Mouse (Mus musculus): ENCODE results near the gene Sass6.
"Not testable (repeated sequence)": the region's sequence is repeated elsewhere in the genome, so short reads cannot be mapped to it uniquely, and the experiment has no call there.

Gene Sass6

GRCm38 (mm10) chr3:116632971-116633370 lies 38.2 kb downstream of the Sass6 start:
- no peak for DNase-seq

- DNase-seq: no peak
Measured at GRCm38 (mm10) chr3:116634091-116634490, 39.3 kb downstream of the Sass6 start.

GRCm38 (mm10) chr3:116634853-116635252 lies 40.1 kb downstream of the Sass6 start:
- DNase-seq: no peak

GRCm38 (mm10) chr3:116635799-116636198 lies 41.0 kb downstream of the Sass6 start:
- no peak for DNase-seq

GRCm38 (mm10) chr3:116637693-116638476 lies 43.1 kb downstream of the Sass6 start:
- DNase-seq: no peak

GRCm38 (mm10) chr3:116638572-116638971 lies 43.8 kb downstream of the Sass6 start:
- no peak for DNase-seq

GRCm38 (mm10) chr3:116640024-116640423 lies 45.2 kb downstream of the Sass6 start:
- no peak for DNase-seq

GRCm38 (mm10) chr3:116641811-116642371 lies 47.1 kb downstream of the Sass6 start:
- DNase-seq: no peak

GRCm38 (mm10) chr3:116642373-116642772 lies 47.6 kb downstream of the Sass6 start:
- DNase-seq: no peak

- DNase-seq: no peak
Measured at GRCm38 (mm10) chr3:116646387-116646786, 51.6 kb downstream of the Sass6 start.

GRCm38 (mm10) chr3:116648805-116649204 lies 54.0 kb downstream of the Sass6 start:
- no peak for DNase-seq

GRCm38 (mm10) chr3:116650698-116651097 lies 55.9 kb downstream of the Sass6 start:
- no peak for DNase-seq

GRCm38 (mm10) chr3:116652033-116652446 lies 57.3 kb downstream of the Sass6 start:
- DNase-seq: no peak

GRCm38 (mm10) chr3:116653278-116653945 lies 58.6 kb downstream of the Sass6 start:
- no peak for DNase-seq

GRCm38 (mm10) chr3:116654051-116654450 lies 59.3 kb downstream of the Sass6 start:
- not testable (repeated sequence) for DNase-seq

GRCm38 (mm10) chr3:116656184-116656965 lies 61.6 kb downstream of the Sass6 start:
- DNase-seq: no peak

- DNase-seq: no peak
Measured at GRCm38 (mm10) chr3:116658928-116659565, 64.3 kb downstream of the Sass6 start.

- DNase-seq: no peak
Measured at GRCm38 (mm10) chr3:116659856-116660430, 65.2 kb downstream of the Sass6 start.

GRCm38 (mm10) chr3:116661288-116661869 lies 66.6 kb downstream of the Sass6 start:
- DNase-seq: no peak

GRCm38 (mm10) chr3:116661870-116662414 lies 67.2 kb downstream of the Sass6 start:
- peak in 1 of 2 experiments; percentile 54 for DNase-seq

GRCm38 (mm10) chr3:116662463-116662863 lies 67.7 kb downstream of the Sass6 start, which contains the start of gene Mfsd14a:
Gene Mfsd14a (minus strand): TSS chr3:116662677.
- peak; percentile 99 to 100 for DNase-seq
